Mouse (Mus musculus) 3T3-L1 (cell line): Measurements from ENCODE around the gene Gm10643.

Source experiments
- DNase-seq: peaks from one replicate; pipeline ENCODE4 v3.0.0-alpha.2; 2015; ENCODE audit warnings: low read depth, low spot score

The Gm10643 gene

DNA sequence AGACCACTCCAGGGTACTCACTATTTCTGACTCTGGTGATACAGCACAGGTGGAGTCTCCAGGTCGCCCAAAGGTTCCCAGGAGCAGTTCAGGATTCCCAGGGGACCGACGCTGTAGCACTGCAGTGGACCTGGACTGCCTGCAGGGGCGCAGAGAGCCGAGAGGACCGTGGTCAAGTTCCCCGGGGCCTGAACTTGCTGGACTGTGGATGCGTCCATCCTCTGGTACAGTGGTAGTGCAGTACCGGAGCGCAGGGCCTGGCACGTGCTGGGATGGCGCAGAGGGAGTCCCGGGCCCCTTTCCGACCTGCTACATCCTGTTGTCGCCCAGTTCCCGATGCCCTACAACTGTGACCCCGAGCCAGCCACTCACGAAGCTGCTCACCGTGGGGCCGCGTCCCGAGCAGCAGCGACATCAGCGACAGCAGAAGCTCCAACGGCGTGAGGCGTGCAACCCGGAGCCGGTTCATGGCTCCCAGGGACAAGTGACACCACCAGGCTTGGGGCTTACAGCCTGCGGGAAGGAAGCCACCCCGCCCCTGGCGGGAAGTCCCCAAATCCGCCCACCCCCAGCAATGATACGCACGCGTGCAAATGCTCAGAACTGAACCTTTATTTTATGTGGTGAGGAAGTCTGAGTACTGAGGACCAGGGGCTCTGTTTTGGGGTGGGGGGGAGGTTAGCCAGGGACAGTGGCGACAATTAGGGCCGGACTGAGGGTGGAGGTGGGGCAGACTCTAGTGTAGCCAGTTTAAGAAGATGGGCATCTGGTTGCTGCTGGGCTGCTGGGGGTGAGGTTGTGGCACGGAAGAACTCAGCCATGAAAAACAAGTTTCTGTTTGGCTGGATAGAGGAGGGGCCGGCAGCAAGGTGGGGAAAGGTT, 22.6 kb downstream of the Gm10643 start, which contains the start of gene Il27ra:
Il27ra (minus strand) TSS at position 524 of the 882 bp plus-strand sequence.
- no peak for DNase-seq

GRCm38 (mm10) chr8:84039050-84039449, 25.9 kb downstream of the Gm10643 start:
- peak; percentile 84 for DNase-seq

- DNase-seq = peak; percentile 56
These were observed 26.9 kb downstream of the Gm10643 start for GRCm38 (mm10) chr8:84038015-84038414.

- DNase-seq = peak; percentile 88
These were observed 32.2 kb downstream of the Gm10643 start for GRCm38 (mm10) chr8:84032777-84033176.

DNA sequence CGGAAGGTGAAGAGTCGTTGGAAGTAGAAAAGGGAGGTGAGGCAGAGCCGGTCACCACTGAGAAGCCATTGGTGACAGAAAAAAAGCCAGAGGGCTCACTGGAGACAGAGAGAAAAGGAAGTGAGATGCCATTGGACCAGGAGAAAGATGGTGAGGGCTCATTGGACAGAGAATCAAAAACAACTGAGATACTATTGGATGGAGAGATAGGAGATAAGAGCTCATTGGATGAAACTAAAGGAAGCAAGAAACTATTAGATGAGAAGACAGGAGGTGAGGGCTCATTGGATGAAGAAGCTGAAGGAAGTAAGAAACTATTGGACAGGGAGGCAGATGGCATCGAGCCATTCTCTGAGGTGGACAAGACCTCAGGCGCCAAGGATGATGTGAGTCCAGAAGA, 35.7 kb downstream of the Gm10643 start:
- no peak for DNase-seq

DNA sequence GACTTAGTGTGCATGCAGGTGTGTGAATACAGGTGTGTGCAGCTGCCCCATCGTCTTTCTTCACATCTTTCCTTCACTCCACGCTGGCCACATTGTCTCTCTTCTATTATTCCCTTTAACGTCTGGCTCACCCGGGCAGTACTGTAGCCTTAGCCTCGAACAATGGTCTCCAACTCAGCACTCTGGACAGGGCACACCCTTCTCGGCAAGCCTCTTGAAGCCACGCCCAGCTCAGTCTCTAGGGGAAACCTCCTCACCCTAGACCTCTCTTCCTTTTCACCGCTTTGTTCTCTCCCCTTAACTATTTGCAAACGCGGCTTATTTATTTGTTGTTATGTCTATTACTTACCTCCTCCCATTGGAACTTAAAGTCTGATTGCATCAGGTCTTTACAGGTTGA, 37.5 kb downstream of the Gm10643 start:
- DNase-seq = peak; percentile 66

- no peak for DNase-seq
These were observed 39.1 kb downstream of the Gm10643 start for GRCm38 (mm10) chr8:84025863-84026262.

GRCm38 (mm10) chr8:84024171-84024570, 40.8 kb downstream of the Gm10643 start:
- no peak for DNase-seq

DNA sequence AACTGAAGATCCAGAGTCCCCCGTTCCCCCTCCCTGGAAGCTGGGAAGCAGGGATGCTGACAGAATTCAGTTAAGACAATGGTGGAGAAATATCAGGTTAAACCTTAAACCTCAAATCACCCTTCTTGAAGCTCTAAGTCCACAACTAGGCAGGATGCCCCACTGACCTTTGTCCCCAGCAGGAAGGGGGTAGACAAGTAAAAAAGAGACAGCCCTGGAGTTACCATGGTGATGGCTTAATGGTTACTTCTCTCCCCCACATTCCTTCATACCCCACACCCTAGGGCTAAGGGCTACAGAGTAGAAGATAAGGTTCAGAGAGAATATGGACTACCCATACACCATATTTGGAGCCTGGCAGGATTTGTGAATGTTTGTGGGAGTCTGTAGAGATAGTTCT, 41.3 kb downstream of the Gm10643 start:
- no peak for DNase-seq

DNA sequence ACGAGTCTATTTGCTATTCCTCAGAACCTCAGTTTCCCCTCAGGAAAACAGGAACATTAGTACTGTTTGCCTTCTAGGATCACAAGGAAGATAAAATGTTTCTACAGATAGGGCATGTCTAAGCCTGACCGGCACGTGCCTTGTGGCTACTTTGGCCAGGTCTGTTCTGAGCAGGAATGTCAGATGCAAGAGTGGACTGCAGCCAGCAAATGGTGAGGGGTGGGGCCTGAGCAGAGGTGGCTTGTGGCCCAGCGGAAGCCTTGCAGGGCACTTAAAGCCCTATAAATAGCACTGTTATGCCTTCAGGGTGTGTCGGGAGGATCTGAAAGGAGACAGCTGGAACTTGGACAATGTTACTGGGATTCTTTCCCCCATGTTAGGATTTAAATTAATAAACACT, 41.9 kb downstream of the Gm10643 start:
- DNase-seq = peak; percentile 92

DNA sequence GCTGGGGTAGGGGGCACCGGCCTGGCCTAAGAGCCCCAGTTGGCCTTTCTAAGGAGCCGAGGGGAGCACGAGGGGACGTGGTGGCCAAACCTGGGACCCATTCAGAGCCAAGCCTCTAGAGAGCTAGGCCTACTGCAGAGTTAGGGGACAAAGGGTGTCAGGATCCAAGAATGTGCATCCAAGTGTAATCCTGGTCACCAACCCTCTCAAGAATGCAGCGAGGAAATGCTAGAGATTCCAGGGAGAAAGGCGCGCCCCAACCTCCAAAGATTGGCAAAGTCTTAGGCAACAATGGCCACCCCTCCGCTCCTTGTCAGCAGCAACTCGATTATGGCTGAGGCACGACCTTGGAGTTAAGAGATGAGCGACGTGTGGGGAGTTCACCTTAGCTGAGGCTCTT, 43.4 kb downstream of the Gm10643 start:
- DNase-seq = peak; percentile 49

DNA sequence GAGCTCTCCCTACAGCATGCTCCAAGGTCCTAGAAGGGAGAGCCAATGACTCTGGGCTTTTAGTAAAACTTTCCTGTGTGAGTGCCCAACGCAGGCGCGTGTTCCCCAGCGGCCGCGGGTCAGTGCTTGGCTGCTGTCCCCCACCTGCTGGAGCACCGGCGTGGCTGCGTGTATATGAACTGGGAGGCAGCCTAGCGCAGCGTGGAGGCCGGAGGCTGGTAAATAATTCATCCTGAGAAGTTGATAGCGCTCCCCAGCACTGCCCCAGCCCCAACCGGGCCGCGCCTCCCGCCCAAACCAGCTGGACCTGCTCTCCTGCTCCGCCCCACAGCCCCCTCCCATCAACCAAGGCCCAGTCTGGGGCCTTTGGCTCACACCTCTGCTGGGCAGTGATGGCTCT, 43.8 kb downstream of the Gm10643 start, which contains the start of gene Palm3:
Palm3 (plus strand) TSS at position 376 of the 400 bp plus-strand sequence.
- no peak for DNase-seq

- DNase-seq = no peak
These were observed 45.2 kb downstream of the Gm10643 start for GRCm38 (mm10) chr8:84019738-84020137.

DNA sequence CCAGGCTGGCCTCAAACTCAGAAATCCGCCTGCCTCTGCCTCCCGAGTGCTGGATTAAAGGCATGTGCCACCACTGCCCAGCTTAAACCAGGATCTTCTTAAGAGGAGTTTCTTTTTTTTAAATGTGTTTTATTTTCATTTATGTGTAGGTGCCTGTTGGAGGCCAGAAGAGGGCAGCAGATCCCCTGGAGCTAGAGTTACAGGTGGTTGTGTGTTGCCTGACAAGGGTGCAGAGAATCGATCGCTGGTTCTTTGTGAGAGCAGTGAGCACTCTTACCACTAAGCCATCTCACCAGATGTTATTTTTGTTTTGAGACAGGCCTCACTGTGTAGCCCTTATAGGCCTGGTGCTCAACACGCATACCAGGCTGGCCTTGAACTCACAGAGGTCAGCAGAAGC, 49.1 kb downstream of the Gm10643 start:
- no peak for DNase-seq
